Mouse (Mus musculus) bone marrow macrophage, adult 2 months (primary cell): ENCODE results near the gene Ripk3.
"Not testable (repeated sequence)": the region's sequence is repeated elsewhere in the genome, so short reads cannot be mapped to it uniquely, and the experiment has no call there.

ENCODE experiments used
- CTCF ChIP-seq: IDR thresholded peaks from 2 replicates; pipeline ENCODE4 v1.5.1; 2012; ENCODE audit warnings: low read depth, mild to moderate bottlenecking, low read length, moderate library complexity
- POLR2A ChIP-seq: IDR thresholded peaks from 2 replicates; pipeline ENCODE4 v1.6.1; 2012; ENCODE audit warnings: mild to moderate bottlenecking, low read depth, low read length, borderline replicate concordance

GRCm38 (mm10) chr14:55760156-55760555 is 28.5 kb downstream of the Ripk3 start:
- peak; percentile 40 for TF ChIP-seq CTCF
- not testable (repeated sequence) for TF ChIP-seq POLR2A
